Mouse (Mus musculus): ENCODE data around the gene Hectd4.

GRCm38 (mm10) chr5:121194173-121194572 is 25.8 kb upstream of the Hectd4 start:
- no peak for TF ChIP-seq GATA1 (IDR thresholded peaks at IDR 0.05; ENCODE audit: borderline replicate concordance, low read length)
- TF ChIP-seq FLI1 (IDR thresholded peaks at IDR 0.05; ENCODE audit: low read length) = no peak

Measured in megakaryocyte, embryonic 14.5 days (primary cell).